Mouse (Mus musculus): ENCODE results near the gene Ubald1. TPM values are rescaled to one million over a fixed set of nuclear protein-coding genes. Genes with fewer than 3 reads are reported as not detected.
A peak's percentile ranks its signal among the peaks of the same experiment; 100 is the strongest.

Gene Ubald1
- 29.8 and 31.4 TPM in 2 replicates for polyA plus RNA-seq (2016; fragmentation: Nextera tagmentation; extraction: Ambion mirVana)

- H3K36me3 ChIP-seq: peaks cover 14% of the 10 kb centered on the region
- peaks cover 53% of the 10 kb centered on the region for H3K4me1 ChIP-seq
- no peaks in the 10 kb centered on the region for H3K9me3 ChIP-seq
- peak within 1 kb of the TSS; percentile 93 for H3K4me3 ChIP-seq
- peak; percentile 100 for DNase-seq (ENCODE audit: low spot score)
- peak within 1 kb of the TSS; percentile 98 for H3K27ac ChIP-seq
- no peaks in the 10 kb centered on the region for H3K27me3 ChIP-seq (ENCODE audit: insufficient read depth, poor library complexity, severe bottlenecking)
- WGBS: under 1% methylated on average over 48 of the region's 48 CpGs
Measured at GRCm38 (mm10) chr16:4880136-4880825, at the start of gene Ubald1. TSS of gene Ubald1 (minus strand) at chr16:4880315.

- Histone ChIP-seq H3K27ac (no peak overlapping the region), H3K9me3 (no peaks in the 10 kb centered on the region), H3K36me3 (peaks cover 97% of the 10 kb centered on the region), H3K4me3 (no peak overlapping the region), H3K27me3 (ENCODE audit: insufficient read depth, poor library complexity, severe bottlenecking) (no peaks in the 10 kb centered on the region), H3K4me1 (no peaks in the 10 kb centered on the region)
- WGBS: 79% methylated on average over 2 of the region's 2 CpGs
- DNase-seq (ENCODE audit: low spot score): no peak
Measured at GRCm38 (mm10) chr16:4928474-4928873, 48.4 kb upstream of the Ubald1 start.

GRCm38 (mm10) chr16:4927967-4928366 is 47.9 kb upstream of the Ubald1 start:
- Histone ChIP-seq H3K27ac (no peak overlapping the region), H3K36me3 (peaks cover 97% of the 10 kb centered on the region), H3K4me1 (no peaks in the 10 kb centered on the region), H3K4me3 (no peak overlapping the region), H3K9me3 (no peaks in the 10 kb centered on the region), H3K27me3 (ENCODE audit: insufficient read depth, poor library complexity, severe bottlenecking) (no peaks in the 10 kb centered on the region)
- no peak for DNase-seq (ENCODE audit: low spot score)
- 90% methylated on average over 7 of the region's 7 CpGs for WGBS

GRCm38 (mm10) chr16:4923996-4924395 is 43.9 kb upstream of the Ubald1 start:
- H3K27me3 ChIP-seq (ENCODE audit: insufficient read depth, poor library complexity, severe bottlenecking): no peaks in the 10 kb centered on the region
- no peak overlapping the region for H3K4me3 ChIP-seq
- H3K36me3 ChIP-seq: peaks cover 92% of the 10 kb centered on the region
- 90% methylated on average over 5 of the region's 5 CpGs for WGBS
- H3K4me1 ChIP-seq: no peaks in the 10 kb centered on the region
- H3K9me3 ChIP-seq: no peaks in the 10 kb centered on the region
- DNase-seq (ENCODE audit: low spot score): no peak
- H3K27ac ChIP-seq: no peak overlapping the region

GRCm38 (mm10) chr16:4922481-4922880 is 42.4 kb upstream of the Ubald1 start:
- Histone ChIP-seq H3K9me3 (no peaks in the 10 kb centered on the region), H3K4me3 (no peak overlapping the region), H3K4me1 (no peaks in the 10 kb centered on the region), H3K27me3 (ENCODE audit: insufficient read depth, poor library complexity, severe bottlenecking) (no peaks in the 10 kb centered on the region), H3K36me3 (peaks cover 86% of the 10 kb centered on the region), H3K27ac (no peak overlapping the region)
- DNase-seq (ENCODE audit: low spot score): no peak
- WGBS: 93% methylated on average over 6 of the region's 6 CpGs

- 58% methylated on average over 4 of the region's 4 CpGs for WGBS
- no peak overlapping the region for H3K4me3 ChIP-seq
- no peaks in the 10 kb centered on the region for H3K9me3 ChIP-seq
- H3K4me1 ChIP-seq: peaks cover 5% of the 10 kb centered on the region; the same call in 1 of the 2 replicates
- H3K27me3 ChIP-seq (ENCODE audit: insufficient read depth, poor library complexity, severe bottlenecking): no peaks in the 10 kb centered on the region
- H3K36me3 ChIP-seq: peaks cover 84% of the 10 kb centered on the region
- H3K27ac ChIP-seq: no peak overlapping the region; the same call in 1 of the 2 replicates
- DNase-seq (ENCODE audit: low spot score): no peak
Measured at GRCm38 (mm10) chr16:4920556-4920955, 40.4 kb upstream of the Ubald1 start.

- 80% methylated on average over 2 of the region's 2 CpGs for WGBS
- no peak overlapping the region for H3K4me3 ChIP-seq
- no peaks in the 10 kb centered on the region for H3K27me3 ChIP-seq (ENCODE audit: insufficient read depth, poor library complexity, severe bottlenecking)
- H3K9me3 ChIP-seq: no peaks in the 10 kb centered on the region
- no peak for DNase-seq (ENCODE audit: low spot score)
- H3K36me3 ChIP-seq: peaks cover 81% of the 10 kb centered on the region
- H3K4me1 ChIP-seq: peaks cover 20% of the 10 kb centered on the region
- H3K27ac ChIP-seq: no peak overlapping the region
Measured at GRCm38 (mm10) chr16:4916608-4917007, 36.5 kb upstream of the Ubald1 start.

- 0 out of 2 replicates have a peak overlapping the region, but pooled peaks have one; percentile 2 for H3K27ac ChIP-seq
- H3K9me3 ChIP-seq: no peaks in the 10 kb centered on the region
- H3K36me3 ChIP-seq: peaks cover 81% of the 10 kb centered on the region
- H3K4me3 ChIP-seq: no peak overlapping the region
- H3K27me3 ChIP-seq (ENCODE audit: insufficient read depth, poor library complexity, severe bottlenecking): no peaks in the 10 kb centered on the region
- H3K4me1 ChIP-seq: peaks cover 20% of the 10 kb centered on the region
- DNase-seq (ENCODE audit: low spot score): no peak
- WGBS: 55% methylated on average over 3 of the region's 3 CpGs
Measured at GRCm38 (mm10) chr16:4915931-4916330, 35.8 kb upstream of the Ubald1 start.

GRCm38 (mm10) chr16:4913783-4914735 is 33.9 kb upstream of the Ubald1 start:
- Histone ChIP-seq H3K9me3 (no peaks in the 10 kb centered on the region), H3K27ac (peak overlapping the region; percentile 56), H3K36me3 (peaks cover 86% of the 10 kb centered on the region), H3K4me3 (peak overlapping the region; percentile 18; the same call in 1 of the 2 replicates), H3K27me3 (ENCODE audit: insufficient read depth, poor library complexity, severe bottlenecking) (no peaks in the 10 kb centered on the region), H3K4me1 (peaks cover 20% of the 10 kb centered on the region)
- 36% methylated on average over 12 of the region's 12 CpGs for WGBS
- DNase-seq (ENCODE audit: low spot score): peak; percentile 89

- H3K4me1 ChIP-seq: peaks cover 20% of the 10 kb centered on the region
- H3K27ac ChIP-seq: peak overlapping the region; percentile 56
- H3K27me3 ChIP-seq (ENCODE audit: insufficient read depth, poor library complexity, severe bottlenecking): no peaks in the 10 kb centered on the region
- peak overlapping the region; percentile 18; the same call in 1 of the 2 replicates for H3K4me3 ChIP-seq
- peaks cover 84% of the 10 kb centered on the region for H3K36me3 ChIP-seq
- WGBS: 69% methylated on average over 11 of the region's 11 CpGs
- no peaks in the 10 kb centered on the region for H3K9me3 ChIP-seq
- no peak for DNase-seq (ENCODE audit: low spot score)
Measured at GRCm38 (mm10) chr16:4912907-4913782, 33.0 kb upstream of the Ubald1 start.

- H3K27me3 ChIP-seq (ENCODE audit: insufficient read depth, poor library complexity, severe bottlenecking): no peaks in the 10 kb centered on the region
- WGBS: 74% methylated on average over 10 of the region's 10 CpGs
- no peaks in the 10 kb centered on the region for H3K9me3 ChIP-seq
- H3K27ac ChIP-seq: peak overlapping the region; percentile 54
- DNase-seq (ENCODE audit: low spot score): no peak
- peaks cover 85% of the 10 kb centered on the region for H3K36me3 ChIP-seq
- H3K4me1 ChIP-seq: peaks cover 20% of the 10 kb centered on the region
- H3K4me3 ChIP-seq: no peak overlapping the region
Measured at GRCm38 (mm10) chr16:4912074-4912648, 32.0 kb upstream of the Ubald1 start.

- DNase-seq (ENCODE audit: low spot score): no peak
- 93% methylated on average over 8 of the region's 8 CpGs for WGBS
- Histone ChIP-seq H3K9me3 (no peaks in the 10 kb centered on the region), H3K36me3 (peaks cover 75% of the 10 kb centered on the region), H3K4me1 (peaks cover 16% of the 10 kb centered on the region), H3K27me3 (ENCODE audit: insufficient read depth, poor library complexity, severe bottlenecking) (no peaks in the 10 kb centered on the region), H3K27ac (no peak overlapping the region), H3K4me3 (no peak overlapping the region)
Measured at GRCm38 (mm10) chr16:4910758-4911157, 30.6 kb upstream of the Ubald1 start.

All from heart, embryonic 10.5 days (tissue).